In the genomic region with DNA sequence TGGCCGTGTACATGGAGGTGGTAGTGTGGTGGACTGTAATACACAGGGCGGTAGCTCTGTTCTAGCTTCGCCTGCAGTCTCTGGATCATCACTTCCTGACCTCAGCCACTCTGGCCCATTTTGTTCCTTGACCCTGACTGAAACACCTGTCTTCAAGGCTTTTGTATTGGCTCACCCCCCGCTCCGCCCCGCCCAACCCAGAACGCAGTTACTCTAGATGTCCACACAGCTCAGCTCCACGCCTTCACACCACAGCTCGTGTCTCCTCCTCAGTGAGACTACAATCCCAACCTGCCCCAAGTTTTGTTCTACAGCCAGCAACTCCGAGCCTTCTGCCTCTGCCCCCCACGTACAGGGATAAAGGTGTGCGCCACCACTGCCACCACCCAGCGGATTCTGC, we compare ENCODE assay signal across 51 mouse cellular contexts. TPM values are rescaled to one million over a fixed set of nuclear protein-coding genes. Genes with fewer than 3 reads are reported as not detected.
"Had no signal": no experiment of that assay in that cellular context is flagged by ENCODE, and none has a peak within 500 bp of the region (broad histone marks: within the 10 kb centered on the region; RNA-seq: fewer than 3 reads in every experiment).

No protein-coding gene starts in this region.

- H3K36me3 ChIP-seq: hindbrain, embryonic 15.5 days had no signal

- H3K4me2 ChIP-seq: heart, embryonic 11.5 days; heart, embryonic 12.5 days; heart, embryonic 13.5 days; heart, embryonic 15.5 days; hindbrain, embryonic 12.5 days; hindbrain, embryonic 13.5 days; hindbrain, embryonic 14.5 days; hindbrain, embryonic 15.5 days; intestine, embryonic 15.5 days; kidney, embryonic 15.5 days had no signal

- H3K27ac ChIP-seq: heart, embryonic 13.5 days; heart, embryonic 15.5 days; hindbrain, embryonic 10.5 days; hindbrain, embryonic 12.5 days; hindbrain, embryonic 13.5 days; hindbrain, embryonic 14.5 days; hindbrain, embryonic 15.5 days; hindbrain, postnatal 0 days; intestine, embryonic 15.5 days; kidney, embryonic 15.5 days; kidney, postnatal 0 days; layer of hippocampus, adult 2 months; left cerebral cortex, adult 2 months had no signal

- H3K9me3 ChIP-seq: heart, embryonic 12.5 days; heart, embryonic 13.5 days; heart, embryonic 15.5 days; hindbrain, embryonic 10.5 days; hindbrain, embryonic 12.5 days; hindbrain, embryonic 13.5 days; hindbrain, embryonic 15.5 days; intestine, embryonic 15.5 days; kidney, embryonic 15.5 days had no signal

- H3K4me3 ChIP-seq: heart, embryonic 12.5 days; heart, embryonic 13.5 days; heart, embryonic 15.5 days; hindbrain, embryonic 10.5 days; hindbrain, embryonic 12.5 days; hindbrain, embryonic 13.5 days; hindbrain, embryonic 15.5 days; intestine, embryonic 15.5 days; kidney, embryonic 15.5 days; layer of hippocampus, adult 2 months; left cerebral cortex, adult 2 months had no signal

- DNase-seq: heart, postnatal 14 days; heart, postnatal 36 days; heart, postnatal 4 days; kidney, adult 11 months; kidney, adult 18-20 months; kidney, adult 2 months; kidney, adult 8-10 months; kidney, adult 9 months; kidney, postnatal 10 days; kidney, postnatal 14 days; kidney, postnatal 25 days; kidney, postnatal 36 days; kidney, postnatal 4 days; layer of hippocampus, adult 9-11 months; layer of hippocampus, postnatal 36 days had no signal

- ATAC-seq: hindbrain, embryonic 16.5 days; hindbrain, postnatal 0 days; inflammation-experienced regulatory T-cells, adult 6 months; intestine, embryonic 15.5 days; intestine, embryonic 16.5 days; intestine, postnatal 0 days had no signal

- H3K27me3 ChIP-seq: heart, embryonic 12.5 days; heart, embryonic 13.5 days; heart, embryonic 15.5 days; hindbrain, embryonic 12.5 days; hindbrain, embryonic 13.5 days; hindbrain, embryonic 15.5 days; intestine, embryonic 15.5 days; kidney, embryonic 15.5 days had no signal

- H3K9ac ChIP-seq: heart, embryonic 12.5 days; heart, embryonic 13.5 days; heart, embryonic 15.5 days; hindbrain, embryonic 12.5 days; hindbrain, embryonic 13.5 days; hindbrain, embryonic 14.5 days; hindbrain, embryonic 15.5 days; intestine, embryonic 15.5 days; kidney, embryonic 15.5 days had no signal

RNA-seq across cellular contexts. Expression of a gene that starts 4.1 kb away (rescaled TPM):
- total RNA-seq: layer of hippocampus, adult 18-20 months; left cerebral cortex, adult 2 months had no signal

RNA-seq across cellular contexts. Expression of a gene that starts 5.4 kb away (rescaled TPM):
- total RNA-seq: heart, postnatal 14 days; heart, postnatal 25 days; heart, postnatal 36 days; hindbrain, postnatal 0 days; layer of hippocampus, adult 18-20 months; layer of hippocampus, adult 2 months; layer of hippocampus, adult 8-10 months; layer of hippocampus, postnatal 14 days; layer of hippocampus, postnatal 25 days; layer of hippocampus, postnatal 36 days; left cerebral cortex, adult 18-20 months; left cerebral cortex, adult 2 months; left cerebral cortex, adult 8-10 months had no signal
- polyA plus RNA-seq: heart, embryonic 12.5 days; heart, embryonic 14.5 days; heart, postnatal 0 days; hindbrain, embryonic 13.5 days; hindbrain, embryonic 14.5 days; hindbrain, embryonic 15.5 days; hindbrain, embryonic 16.5 days; hindbrain, postnatal 0 days; intestine, postnatal 0 days; kidney, adult 2 months; kidney, postnatal 0 days; large intestine, adult 2 months had no signal

RNA-seq across cellular contexts. Expression of a gene that starts 6.8 kb away (rescaled TPM):
- total RNA-seq: heart, postnatal 14 days; heart, postnatal 25 days; heart, postnatal 36 days; hematopoietic stem cell, adult 5-6 weeks; layer of hippocampus, adult 2 months; layer of hippocampus, postnatal 25 days had no signal
- polyA plus RNA-seq: kidney, adult 2 months had no signal

RNA-seq across cellular contexts. Expression of a gene that starts 9.0 kb away (rescaled TPM):
- total RNA-seq: heart, postnatal 14 days; heart, postnatal 25 days; heart, postnatal 36 days; heart, postnatal 4 days; hematopoietic stem cell, adult 5-6 weeks; hindbrain, postnatal 0 days; layer of hippocampus, adult 18-20 months; layer of hippocampus, adult 2 months; layer of hippocampus, adult 8-10 months; layer of hippocampus, postnatal 10 days; layer of hippocampus, postnatal 14 days; layer of hippocampus, postnatal 25 days; layer of hippocampus, postnatal 36 days; left cerebral cortex, adult 18-20 months; left cerebral cortex, adult 2 months; left cerebral cortex, adult 8-10 months had no signal
- polyA plus RNA-seq: heart, embryonic 11.5 days; heart, embryonic 12.5 days; heart, embryonic 13.5 days; heart, embryonic 14.5 days; heart, embryonic 15.5 days; heart, embryonic 16.5 days; heart, postnatal 0 days; hindbrain, embryonic 10.5 days; hindbrain, embryonic 11.5 days; hindbrain, embryonic 12.5 days; hindbrain, embryonic 13.5 days; hindbrain, embryonic 14.5 days; hindbrain, embryonic 15.5 days; hindbrain, embryonic 16.5 days; hindbrain, postnatal 0 days; inflammation-experienced regulatory T-cells, adult 6 months; intestine, embryonic 14.5 days; intestine, embryonic 15.5 days; intestine, embryonic 16.5 days; intestine, postnatal 0 days; kidney, embryonic 14.5 days; kidney, embryonic 15.5 days; kidney, embryonic 16.5 days; kidney, postnatal 0 days had no signal
